Mouse (Mus musculus): ENCODE measurements around the gene Polr2b. TPM values are rescaled to one million over a fixed set of nuclear protein-coding genes. Genes with fewer than 3 reads are reported as not detected.

The Polr2b gene
- polyA plus RNA-seq, 1 experiment from 2014 or later, result 46.1 TPM

GRCm38 (mm10) chr5:77364443-77365038 lies 54.6 kb downstream of the Polr2b start:
- peak; percentile 50 for DNase-seq (ENCODE audit: low spot score)
- Histone ChIP-seq H3K4me3 (replicated peaks; ENCODE audit: low read depth, low read length) (no peak overlapping the region), H3K9me3 (replicated peaks; ENCODE audit: low read length) (no peaks in the 10 kb centered on the region), H3K27me3 (ENCODE audit: insufficient read depth, low read length) (no peaks in the 10 kb centered on the region), H3K9ac (ENCODE audit: low read depth, low read length) (no peak overlapping the region), H3K36me3 (ENCODE audit: insufficient read depth, low read length) (0 out of 2 replicates have a peak, but pooled peaks cover 2% of the 10 kb centered on the region), H3K4me2 (ENCODE audit: low read length) (no peak overlapping the region), H3K4me1 (replicated peaks; ENCODE audit: insufficient read depth, low read length) (peaks cover 43% of the 10 kb centered on the region), H3K27ac (peak overlapping the region; percentile 71)
- 72% methylated on average over 3 of the region's 3 CpGs for WGBS
- TF ChIP-seq CTCF (IDR thresholded peaks at IDR 0.05; ENCODE audit: low read depth), result no peak
- ATAC-seq (replicated peaks; ENCODE audit: low FRiP score, low read depth), result 0 out of 2 replicates have a peak, but pooled peaks have one; percentile 18

DNA sequence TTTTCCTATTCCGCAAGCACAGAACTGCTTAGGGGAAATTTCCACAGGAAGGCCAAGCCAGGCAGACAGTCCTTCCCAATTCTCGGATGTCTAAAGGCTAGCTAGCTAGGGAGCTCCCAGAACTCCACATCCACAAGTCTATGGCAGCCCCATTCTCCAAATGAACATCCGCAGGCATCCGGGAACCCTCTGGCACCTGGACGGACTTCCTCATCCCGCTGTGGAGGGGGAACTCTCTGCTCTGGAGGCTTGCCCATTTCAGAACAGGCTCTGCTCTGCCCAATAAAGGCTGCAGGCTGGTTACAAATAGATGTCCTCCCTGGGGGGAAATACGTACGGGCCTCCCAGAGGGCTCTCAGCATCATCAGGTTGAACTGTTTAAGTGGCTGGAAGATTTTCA lies 56.4 kb downstream of the Polr2b start:
- H3K4me1 ChIP-seq (replicated peaks; ENCODE audit: insufficient read depth, low read length), result peaks cover 53% of the 10 kb centered on the region

GRCm38 (mm10) chr5:77367145-77367544 lies 57.2 kb downstream of the Polr2b start:
- no peaks in the 10 kb centered on the region for H3K36me3 ChIP-seq (ENCODE audit: insufficient read depth, low read length)
- no peak overlapping the region for H3K9ac ChIP-seq (ENCODE audit: low read depth, low read length)
- H3K4me2 ChIP-seq (ENCODE audit: low read length), result no peak overlapping the region
- H3K4me1 ChIP-seq (replicated peaks; ENCODE audit: insufficient read depth, low read length), result peaks cover 53% of the 10 kb centered on the region
- no peak for TF ChIP-seq CTCF (IDR thresholded peaks at IDR 0.05; ENCODE audit: low read depth)
- no peak for ATAC-seq (replicated peaks; ENCODE audit: low FRiP score, low read depth)
- H3K27me3 ChIP-seq (ENCODE audit: insufficient read depth, low read length), result no peaks in the 10 kb centered on the region
- no peak overlapping the region for H3K4me3 ChIP-seq (replicated peaks; ENCODE audit: low read depth, low read length)
- H3K9me3 ChIP-seq (replicated peaks; ENCODE audit: low read length), result no peaks in the 10 kb centered on the region
- WGBS, result 93% methylated on average over 1 of the region's 1 CpGs
- no peak for DNase-seq (ENCODE audit: low spot score)
- peak overlapping the region; percentile 81 for H3K27ac ChIP-seq

More for the DNA sequence above, 56.4 kb downstream of the Polr2b start:
- no peak overlapping the region for H3K4me2 ChIP-seq (ENCODE audit: low read length)
- H3K4me3 ChIP-seq (replicated peaks; ENCODE audit: low read depth, low read length), result no peak overlapping the region
- TF ChIP-seq CTCF (IDR thresholded peaks at IDR 0.05; ENCODE audit: low read depth), result no peak
- no peaks in the 10 kb centered on the region for H3K27me3 ChIP-seq (ENCODE audit: insufficient read depth, low read length)
- ATAC-seq (replicated peaks; ENCODE audit: low FRiP score, low read depth) (no peak), DNase-seq (ENCODE audit: low spot score) (no peak)
- H3K36me3 ChIP-seq (ENCODE audit: insufficient read depth, low read length), result 0 out of 2 replicates have a peak, but pooled peaks cover 2% of the 10 kb centered on the region
- peak overlapping the region; percentile 81; the same call in 1 of the 2 replicates for H3K27ac ChIP-seq
- no peak overlapping the region for H3K9ac ChIP-seq (ENCODE audit: low read depth, low read length)
- H3K9me3 ChIP-seq (replicated peaks; ENCODE audit: low read length), result no peaks in the 10 kb centered on the region
- WGBS, result 71% methylated on average over 8 of the region's 8 CpGs

DNA sequence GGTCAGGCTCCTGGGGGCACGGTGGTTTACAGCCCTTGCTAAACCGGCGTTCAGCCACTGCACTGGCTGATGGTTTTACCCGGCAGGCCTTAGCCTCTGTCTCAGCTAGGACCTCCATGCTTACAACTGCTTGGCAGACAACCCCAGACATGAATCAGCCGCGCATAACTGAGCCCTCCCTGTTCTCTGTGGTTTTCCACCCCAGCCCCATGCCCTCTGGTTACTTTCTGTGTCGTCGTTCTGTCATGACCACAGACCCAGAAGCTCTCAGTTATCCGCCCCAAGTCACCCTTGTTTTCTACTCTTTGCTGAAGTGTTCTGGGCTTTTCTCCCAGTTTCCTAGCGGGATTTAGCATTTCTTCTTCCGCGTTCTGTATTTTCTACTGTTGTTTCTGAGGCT lies 57.7 kb downstream of the Polr2b start:
- Histone ChIP-seq H3K4me1 (replicated peaks; ENCODE audit: insufficient read depth, low read length) (peaks cover 53% of the 10 kb centered on the region), H3K4me2 (ENCODE audit: low read length) (no peak overlapping the region), H3K9ac (ENCODE audit: low read depth, low read length) (no peak overlapping the region), H3K4me3 (replicated peaks; ENCODE audit: low read depth, low read length) (no peak overlapping the region), H3K36me3 (ENCODE audit: insufficient read depth, low read length) (no peaks in the 10 kb centered on the region), H3K9me3 (replicated peaks; ENCODE audit: low read length) (no peaks in the 10 kb centered on the region), H3K27me3 (ENCODE audit: insufficient read depth, low read length) (no peaks in the 10 kb centered on the region), H3K27ac (peak overlapping the region; percentile 81)
- no peak for ATAC-seq (replicated peaks; ENCODE audit: low FRiP score, low read depth)
- no peak for DNase-seq (ENCODE audit: low spot score)
- 35% methylated on average over 12 of the region's 12 CpGs for WGBS
- no peak for TF ChIP-seq CTCF (IDR thresholded peaks at IDR 0.05; ENCODE audit: low read depth)

GRCm38 (mm10) chr5:77368194-77368593 lies 58.2 kb downstream of the Polr2b start:
- H3K27ac ChIP-seq, result peak overlapping the region; percentile 81
- ATAC-seq (replicated peaks; ENCODE audit: low FRiP score, low read depth) (no peak), DNase-seq (ENCODE audit: low spot score) (no peak)
- no peaks in the 10 kb centered on the region for H3K9me3 ChIP-seq (replicated peaks; ENCODE audit: low read length)
- no peaks in the 10 kb centered on the region for H3K27me3 ChIP-seq (ENCODE audit: insufficient read depth, low read length)
- peaks cover 53% of the 10 kb centered on the region for H3K4me1 ChIP-seq (replicated peaks; ENCODE audit: insufficient read depth, low read length)
- TF ChIP-seq CTCF (IDR thresholded peaks at IDR 0.05; ENCODE audit: low read depth), result no peak
- no peak overlapping the region for H3K4me3 ChIP-seq (replicated peaks; ENCODE audit: low read depth, low read length)
- no peak overlapping the region for H3K9ac ChIP-seq (ENCODE audit: low read depth, low read length)
- no peak overlapping the region for H3K4me2 ChIP-seq (ENCODE audit: low read length)
- H3K36me3 ChIP-seq (ENCODE audit: insufficient read depth, low read length), result no peaks in the 10 kb centered on the region
- WGBS, result 44% methylated on average over 7 of the region's 7 CpGs

GRCm38 (mm10) chr5:77369394-77369793 lies 59.4 kb downstream of the Polr2b start:
- DNase-seq (ENCODE audit: low spot score), result peak; percentile 87
- no peak for TF ChIP-seq CTCF (IDR thresholded peaks at IDR 0.05; ENCODE audit: low read depth)
- no peak overlapping the region for H3K9ac ChIP-seq (ENCODE audit: low read depth, low read length)
- H3K4me1 ChIP-seq (replicated peaks; ENCODE audit: insufficient read depth, low read length), result peaks cover 50% of the 10 kb centered on the region
- H3K4me2 ChIP-seq (ENCODE audit: low read length), result no peak overlapping the region
- H3K4me3 ChIP-seq (replicated peaks; ENCODE audit: low read depth, low read length), result no peak overlapping the region
- peak overlapping the region; percentile 82 for H3K27ac ChIP-seq
- H3K27me3 ChIP-seq (ENCODE audit: insufficient read depth, low read length), result no peaks in the 10 kb centered on the region
- 31% methylated on average over 5 of the region's 5 CpGs for WGBS
- no peaks in the 10 kb centered on the region for H3K36me3 ChIP-seq (ENCODE audit: insufficient read depth, low read length)
- ATAC-seq (replicated peaks; ENCODE audit: low FRiP score, low read depth), result peak; percentile 69; the same call in 1 of the 2 replicates
- H3K9me3 ChIP-seq (replicated peaks; ENCODE audit: low read length), result no peaks in the 10 kb centered on the region
